Mouse (Mus musculus) myocyte (in vitro differentiated cells): ENCODE data around the gene Cks1b. TPM values are rescaled to one million over a fixed set of nuclear protein-coding genes. Genes with fewer than 3 reads are reported as not detected.

ENCODE experiments used
- H3K27me3 ChIP-seq: one replicate; pipeline ENCODE4 v1.6.1; 2011; ENCODE audit not compliant: control insufficient read depth, insufficient read depth, insufficient read length
- H3K36me3 ChIP-seq: one replicate; pipeline ENCODE4 v1.6.1; 2011; ENCODE audit not compliant: control insufficient read depth, insufficient read depth
- H3K4me2 ChIP-seq: one replicate; pipeline ENCODE4 v1.6.1; 2011; ENCODE audit warnings: low read depth, control low read depth
- H3K4me3 ChIP-seq: one replicate; pipeline ENCODE4 v1.5.1; 2011; ENCODE audit warnings: mild to moderate bottlenecking, control low read depth, moderate library complexity
- H3K79me2 ChIP-seq: one replicate; pipeline ENCODE4 v1.6.1; 2011; ENCODE audit not compliant: control insufficient read depth, insufficient read depth
- H3ac ChIP-seq: one replicate; pipeline ENCODE4 v1.6.1; 2011; ENCODE audit not compliant: control insufficient read depth, insufficient read length
- CEBPB ChIP-seq: IDR thresholded peaks from 2 replicates; pipeline ENCODE4 v1.6.1; 2011; ENCODE audit warnings: mild to moderate bottlenecking, moderate library complexity; ENCODE audit not compliant: poor library complexity, insufficient read depth, severe bottlenecking
- E2F4 ChIP-seq: IDR thresholded peaks from one replicate; pipeline ENCODE4 v1.6.1; 2011; ENCODE audit warnings: mild to moderate bottlenecking, control low read depth, moderate library complexity; ENCODE audit not compliant: insufficient read depth
- MAX ChIP-seq: IDR thresholded peaks from one replicate; pipeline ENCODE4 v1.6.1; 2011; ENCODE audit warnings: low read depth, mild to moderate bottlenecking, control low read depth
- MYOD1 ChIP-seq, 3 experiments: IDR thresholded peaks; one replicate each; pipeline ENCODE4 v1.6.1; 2011; ENCODE audit warnings: control low read depth in 2 of 3, low read depth in 2 of 3, mild to moderate bottlenecking in 2 of 3, moderate library complexity in 1 of 3; ENCODE audit not compliant: insufficient read length in 2 of 3, control insufficient read depth in 1 of 3
- MYOG ChIP-seq, 3 experiments: IDR thresholded peaks; one replicate each; pipeline ENCODE4 v1.6.1; 2011; ENCODE audit warnings: control low read depth in 2 of 3, low read depth in 2 of 3, mild to moderate bottlenecking in 2 of 3; ENCODE audit not compliant: insufficient read length in 2 of 3, control insufficient read depth in 1 of 3, insufficient read depth in 1 of 3
- POLR2A ChIP-seq: IDR thresholded peaks from one replicate; pipeline ENCODE4 v1.6.1; 2011; ENCODE audit warnings: low read depth, mild to moderate bottlenecking, control low read depth, moderate library complexity; ENCODE audit not compliant: insufficient read length
- POLR2AphosphoS2 ChIP-seq: IDR thresholded peaks from one replicate; pipeline ENCODE4 v1.6.1; 2011; ENCODE audit warnings: low read depth, control low read depth; ENCODE audit not compliant: insufficient read length
- REST ChIP-seq: IDR thresholded peaks from one replicate; pipeline ENCODE4 v1.6.1; 2011; ENCODE audit warnings: mild to moderate bottlenecking, control low read depth, moderate library complexity; ENCODE audit not compliant: insufficient read depth, insufficient read length
- SRF ChIP-seq: IDR thresholded peaks from one replicate; pipeline ENCODE4 v1.6.1; 2011; ENCODE audit warnings: low read depth; ENCODE audit not compliant: control insufficient read depth, insufficient read length
- TCF12 ChIP-seq: IDR thresholded peaks from one replicate; pipeline ENCODE4 v1.6.1; 2011; ENCODE audit warnings: mild to moderate bottlenecking, control low read depth; ENCODE audit not compliant: poor library complexity, insufficient read depth, severe bottlenecking
- TCF3 ChIP-seq: IDR thresholded peaks from one replicate; pipeline ENCODE4 v1.6.1; 2011; ENCODE audit warnings: low read depth, control low read depth; ENCODE audit not compliant: insufficient read length
- USF1 ChIP-seq: IDR thresholded peaks from one replicate; pipeline ENCODE4 v1.6.1; 2011; ENCODE audit warnings: low read depth, mild to moderate bottlenecking, control low read depth, moderate library complexity
- polyA plus RNA-seq: library from polyadenylated mRNA; unstranded; fragments of >200 nt; fragmentation: generic; extraction: Trizol; gene quantifications from one replicate; pipeline ENCODE4 v1.2.1, GENCODE M21; 2012; ENCODE audit warnings: missing spikeins

The Cks1b gene
- polyA plus RNA-seq, 1 experiment = 113 TPM

GRCm38 (mm10) chr3:89390699-89391662, 27.2 kb downstream of the Cks1b start:
- TF ChIP-seq MYOG (IDR thresholded peaks at IDR 0.05; ENCODE audit: control insufficient read depth in 1 of 3, insufficient read depth in 1 of 3, insufficient read length in 2 of 3, low read depth in 2 of 3) (peak in 1 of 3 experiments; percentile 38), TCF12 (no peak), TCF3 (no peak), POLR2A (peak; percentile 63), POLR2AphosphoS2 (peak; percentile 28), E2F4 (no peak), USF1 (no peak), CEBPB (peak; percentile 93), MAX (no peak), SRF (no peak), REST (no peak), MYOD1 (IDR thresholded peaks at IDR 0.05; ENCODE audit: control insufficient read depth in 1 of 3, insufficient read length in 2 of 3, low read depth in 2 of 3) (peak in 1 of 3 experiments; percentile 53)
- Histone ChIP-seq H3K4me3 (peak overlapping the region; percentile 99), H3K36me3 (peaks cover 2% of the 10 kb centered on the region)

GRCm38 (mm10) chr3:89390111-89390515, 28.1 kb downstream of the Cks1b start:
- peak overlapping the region; percentile 99 for H3K4me3 ChIP-seq
- peaks cover 46% of the 10 kb centered on the region for H3K79me2 ChIP-seq
- peaks cover 6% of the 10 kb centered on the region for H3K36me3 ChIP-seq
- TF ChIP-seq USF1 (no peak), TCF3 (no peak), POLR2A (peak; percentile 32), REST (no peak), MYOG (IDR thresholded peaks at IDR 0.05; ENCODE audit: control insufficient read depth in 1 of 3, insufficient read depth in 1 of 3, insufficient read length in 2 of 3, low read depth in 2 of 3) (no peak), MYOD1 (IDR thresholded peaks at IDR 0.05; ENCODE audit: control insufficient read depth in 1 of 3, insufficient read length in 2 of 3, low read depth in 2 of 3) (no peak), POLR2AphosphoS2 (no peak)
- peak overlapping the region; percentile 78 for H3K4me2 ChIP-seq
- peak overlapping the region; percentile 66 for H3ac ChIP-seq
- H3K27me3 ChIP-seq = no peaks in the 10 kb centered on the region

More at GRCm38 (mm10) chr3:89390699-89391662, 27.2 kb downstream of the Cks1b start:
- Histone ChIP-seq H3K27me3 (no peaks in the 10 kb centered on the region), H3K4me2 (peak overlapping the region; percentile 96), H3K79me2 (peaks cover 42% of the 10 kb centered on the region), H3ac (peak overlapping the region; percentile 66)

GRCm38 (mm10) chr3:89388901-89389740, 29.1 kb downstream of the Cks1b start:
- Histone ChIP-seq H3K79me2 (peaks cover 52% of the 10 kb centered on the region), H3K4me2 (no peak overlapping the region), H3K4me3 (no peak overlapping the region), H3ac (no peak overlapping the region), H3K27me3 (no peaks in the 10 kb centered on the region), H3K36me3 (peaks cover 6% of the 10 kb centered on the region)
- no peak for TF ChIP-seq MAX
- TF ChIP-seq REST = no peak
- TF ChIP-seq POLR2AphosphoS2 = no peak
- TF ChIP-seq POLR2A = no peak
- TF ChIP-seq TCF3 = no peak
- no peak for TF ChIP-seq USF1

GRCm38 (mm10) chr3:89388134-89388881, 29.9 kb downstream of the Cks1b start:
- TF ChIP-seq REST = no peak
- TF ChIP-seq MYOG (IDR thresholded peaks at IDR 0.05; ENCODE audit: control insufficient read depth in 1 of 3, insufficient read depth in 1 of 3, insufficient read length in 2 of 3, low read depth in 2 of 3) = peak in 2 of 3 experiments; percentile 52 to 68
- TF ChIP-seq CEBPB = no peak
- peak; percentile 15 for TF ChIP-seq POLR2A
- TF ChIP-seq POLR2AphosphoS2 = no peak
- no peak for TF ChIP-seq TCF12
- no peak for TF ChIP-seq SRF
- TF ChIP-seq TCF3 = no peak
- no peak for TF ChIP-seq USF1
- no peak for TF ChIP-seq MAX
- TF ChIP-seq E2F4 = no peak
- TF ChIP-seq MYOD1 (IDR thresholded peaks at IDR 0.05; ENCODE audit: control insufficient read depth in 1 of 3, insufficient read length in 2 of 3, low read depth in 2 of 3) = peak in 1 of 3 experiments; percentile 35
- H3K4me2 ChIP-seq = no peak overlapping the region
- no peak overlapping the region for H3ac ChIP-seq
- no peak overlapping the region for H3K4me3 ChIP-seq
- peaks cover 57% of the 10 kb centered on the region for H3K79me2 ChIP-seq
- H3K27me3 ChIP-seq = no peaks in the 10 kb centered on the region
- peaks cover 10% of the 10 kb centered on the region for H3K36me3 ChIP-seq
